Mouse (Mus musculus) gastrocnemius, adult 2 months (tissue): ENCODE data around the gene Ppp1r2. TPM values are rescaled to one million over a fixed set of nuclear protein-coding genes. Genes with fewer than 3 reads are reported as not detected.
A peak's percentile ranks its signal among the peaks of the same experiment; 100 is the strongest.

ENCODE experiments used
- DNase-seq: peaks from one replicate; pipeline ENCODE4 v3.0.0; 2022
- H3K27ac ChIP-seq: fragments of 200-600 bp; 2 replicates; pipeline ENCODE4 v1.8.1; 2022; ENCODE audit warnings: mild to moderate bottlenecking
- H3K4me3 ChIP-seq: fragments of 200-600 bp; 2 replicates; pipeline ENCODE4 v1.8.1; 2022; ENCODE audit warnings: mild to moderate bottlenecking, moderate library complexity
- CTCF ChIP-seq: fragments of 200-600 bp; IDR thresholded peaks from 2 replicates; pipeline ENCODE4 v1.8.1; 2022; ENCODE audit warnings: antibody characterized with exemption, mild to moderate bottlenecking, moderate library complexity
- intact Hi-C: fragments of 180-260 bp; cut with DNase I; formaldehyde crosslinking; loops from one replicate; pipeline ENCODE4 v1.15.1; 2025
- total RNA-seq, 2 experiments: library from RNA; stranded (reverse); gene quantifications; 2 replicates each; pipeline ENCODE4 v1.2.3; 2021

Ppp1r2 gene
- total RNA-seq, 2 experiments from 2014 or later: 78.9 to 89.0 TPM

DNA sequence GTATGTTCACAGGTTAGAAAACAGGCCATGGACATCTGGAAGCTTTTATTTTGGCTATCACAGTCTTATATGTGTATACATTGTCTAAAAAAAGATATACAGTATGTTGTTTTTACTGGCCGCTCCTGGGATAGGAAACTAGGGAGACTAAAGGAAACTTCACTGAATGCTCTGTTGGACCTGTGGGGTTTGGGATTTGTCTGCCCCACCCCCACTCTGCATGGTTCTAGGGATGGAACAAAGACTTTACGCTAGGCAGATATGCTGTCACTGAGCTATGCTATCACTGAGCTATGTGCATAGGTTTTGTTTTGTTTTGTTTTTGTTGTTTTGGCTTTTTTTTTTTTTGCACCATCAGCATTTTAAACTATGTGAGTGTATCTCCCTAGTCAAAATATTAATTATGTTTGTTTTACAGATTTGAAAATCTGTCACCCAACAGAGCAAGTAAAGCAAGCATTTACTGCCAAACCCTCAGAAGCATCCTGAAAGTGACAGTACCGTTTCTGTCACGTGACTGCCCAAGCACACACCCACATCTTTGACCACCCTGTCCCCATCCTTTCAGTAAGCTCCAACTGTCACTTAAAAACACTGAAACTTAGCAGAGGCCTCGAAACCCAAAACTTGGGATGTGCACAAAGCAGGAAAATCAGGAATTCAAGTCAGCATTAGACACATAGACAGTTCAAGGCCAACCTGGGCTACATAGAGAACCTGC, 30.3 kb upstream of the Ppp1r2 start:
- no peak overlapping the region for H3K27ac ChIP-seq
- DNase-seq: no peak
- H3K4me3 ChIP-seq: no peak overlapping the region
- no peak for TF ChIP-seq CTCF
- intact Hi-C loops: no loop called here

DNA sequence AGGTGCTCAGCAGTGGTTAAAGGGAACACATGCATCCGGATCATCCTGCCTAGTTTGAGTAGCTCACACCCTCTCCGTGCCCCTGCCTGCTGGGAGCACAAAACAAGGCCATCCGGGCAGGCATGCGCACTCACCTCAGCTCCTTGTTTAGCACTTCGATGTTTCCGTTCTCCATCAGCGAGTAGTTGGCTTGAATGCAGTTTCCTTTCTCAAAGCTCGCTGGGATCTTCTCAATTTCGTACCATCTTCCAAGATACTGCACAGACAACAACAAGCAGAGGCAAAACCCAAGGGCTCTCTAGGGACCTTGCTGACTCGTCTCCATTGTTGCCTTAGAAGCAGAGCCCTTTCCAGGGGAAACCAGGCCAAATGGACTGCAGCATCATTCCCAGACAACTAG, 28.2 kb upstream of the Ppp1r2 start:
- Histone ChIP-seq H3K27ac (peak overlapping the region; percentile 84), H3K4me3 (peak overlapping the region; percentile 31)
- intact Hi-C loops: no loop called here
- DNase-seq: peak; percentile 78
- TF ChIP-seq CTCF: no peak

DNA sequence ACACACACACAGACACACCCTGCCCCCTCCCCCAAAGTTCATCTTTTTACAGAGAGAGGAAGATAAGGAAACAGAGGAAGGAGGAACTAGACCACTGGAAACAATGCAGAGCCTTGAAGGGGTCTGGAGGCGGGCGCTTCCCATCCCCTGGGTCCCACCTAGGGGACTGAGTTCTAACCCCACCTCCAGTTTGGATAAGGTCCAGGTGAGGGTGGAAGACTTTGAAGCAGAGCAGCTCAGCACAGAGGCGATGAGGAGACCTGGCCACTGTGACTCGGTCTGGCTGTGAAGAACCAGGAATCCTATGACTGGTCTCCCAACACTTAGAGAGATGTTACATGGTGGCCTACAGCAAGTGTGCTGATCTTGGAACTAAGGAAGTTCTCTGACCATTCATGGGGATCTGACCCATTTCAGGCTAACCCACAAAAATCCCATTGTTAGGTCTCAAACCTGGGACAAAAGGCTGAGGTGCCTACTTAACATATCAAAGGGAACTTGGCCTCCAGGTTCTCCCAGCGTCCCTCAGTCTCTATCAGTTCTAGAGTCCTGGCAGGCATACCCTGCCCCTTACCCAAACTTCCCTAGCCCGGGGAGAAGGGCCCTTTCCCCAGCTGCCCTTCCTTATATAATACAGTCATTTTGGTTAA, 25.9 kb upstream of the Ppp1r2 start:
- Histone ChIP-seq H3K4me3 (no peak overlapping the region), H3K27ac (no peak overlapping the region)
- intact Hi-C loops: no loop called here
- no peak for TF ChIP-seq CTCF
- DNase-seq: no peak

DNA sequence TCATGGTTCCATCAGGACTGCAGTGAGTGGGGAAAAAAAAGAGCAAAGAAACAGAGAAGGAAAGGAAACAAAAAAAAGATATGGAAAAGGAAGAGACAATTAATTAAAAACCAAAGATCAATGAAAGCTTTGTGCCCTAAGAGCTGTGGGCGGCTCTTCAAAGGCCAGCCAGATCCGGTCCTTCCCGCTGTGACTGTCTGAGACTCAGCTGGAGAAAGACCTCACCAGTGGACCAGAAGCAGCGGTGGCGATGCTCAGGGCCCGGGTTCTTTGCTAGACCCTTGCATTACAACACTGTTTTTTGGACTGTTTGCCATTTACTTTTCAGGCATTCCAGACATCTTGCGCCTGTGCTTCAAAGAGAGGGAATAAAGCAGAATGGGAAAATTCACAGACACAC, 25.4 kb upstream of the Ppp1r2 start:
- TF ChIP-seq CTCF: no peak
- Histone ChIP-seq H3K27ac (no peak overlapping the region), H3K4me3 (no peak overlapping the region)
- no peak for DNase-seq
- intact Hi-C loops: no loop called here

DNA sequence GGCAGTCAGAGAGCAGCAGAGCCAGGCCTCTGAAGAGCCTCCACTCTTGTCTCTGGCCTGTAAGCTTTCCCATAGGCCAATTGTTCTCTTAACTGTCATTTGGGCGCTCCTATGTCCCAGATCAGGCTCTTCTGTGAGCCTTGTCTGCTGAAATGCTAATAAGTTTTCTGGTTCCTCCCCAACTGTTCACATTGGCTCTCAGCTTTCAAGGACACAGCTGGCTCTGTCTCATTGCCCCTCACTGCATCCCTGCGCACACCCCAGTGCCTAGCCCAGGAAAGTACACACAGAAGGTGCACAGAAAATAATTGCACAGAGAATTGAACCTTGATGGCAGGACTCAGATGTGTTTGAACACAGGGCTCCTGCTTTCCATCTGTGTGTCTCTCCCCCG, 24.9 kb upstream of the Ppp1r2 start:
- Histone ChIP-seq H3K27ac (no peak overlapping the region), H3K4me3 (no peak overlapping the region)
- TF ChIP-seq CTCF: no peak
- no peak for DNase-seq
- intact Hi-C loops: no loop called here

DNA sequence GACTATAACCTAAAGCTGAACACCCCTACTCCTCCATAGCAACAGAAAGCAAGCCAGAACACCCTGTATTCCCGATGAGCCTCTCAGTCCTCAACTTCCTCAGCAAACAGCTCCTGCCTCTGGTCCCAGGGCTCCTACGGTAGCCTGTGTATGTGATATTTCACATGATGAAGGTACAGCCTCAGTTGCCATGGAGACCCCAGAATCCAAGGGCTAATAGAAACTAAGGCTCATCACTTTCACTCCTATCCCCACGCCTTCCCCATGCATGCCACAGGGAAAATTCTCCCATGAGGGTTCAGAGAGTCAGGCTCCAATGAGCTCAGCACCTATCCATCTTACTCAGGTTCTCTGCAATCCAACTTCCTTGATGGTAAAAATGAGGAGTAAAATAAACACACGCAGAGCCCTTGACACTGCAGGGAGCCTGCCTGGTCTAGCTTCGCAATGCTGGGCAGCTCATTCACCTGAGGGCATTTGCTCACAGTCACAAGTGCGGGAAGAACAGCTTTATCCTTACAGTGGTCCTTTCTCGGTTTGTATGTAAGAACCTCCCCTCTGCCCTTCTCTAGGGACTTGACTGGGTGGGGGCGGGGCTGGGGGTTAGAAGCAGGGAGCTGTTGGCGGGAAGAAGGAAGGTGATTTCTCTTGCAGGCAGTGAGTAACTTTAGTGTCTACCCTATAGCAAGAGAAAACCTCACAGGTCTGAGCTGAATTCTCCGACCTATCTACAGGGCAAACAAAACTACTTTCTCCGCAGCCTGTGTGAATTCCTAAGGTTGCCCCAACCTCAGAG, 24.3 kb upstream of the Ppp1r2 start:
- Histone ChIP-seq H3K27ac (no peak overlapping the region), H3K4me3 (no peak overlapping the region)
- DNase-seq: no peak
- intact Hi-C loops: no loop called here
- no peak for TF ChIP-seq CTCF

DNA sequence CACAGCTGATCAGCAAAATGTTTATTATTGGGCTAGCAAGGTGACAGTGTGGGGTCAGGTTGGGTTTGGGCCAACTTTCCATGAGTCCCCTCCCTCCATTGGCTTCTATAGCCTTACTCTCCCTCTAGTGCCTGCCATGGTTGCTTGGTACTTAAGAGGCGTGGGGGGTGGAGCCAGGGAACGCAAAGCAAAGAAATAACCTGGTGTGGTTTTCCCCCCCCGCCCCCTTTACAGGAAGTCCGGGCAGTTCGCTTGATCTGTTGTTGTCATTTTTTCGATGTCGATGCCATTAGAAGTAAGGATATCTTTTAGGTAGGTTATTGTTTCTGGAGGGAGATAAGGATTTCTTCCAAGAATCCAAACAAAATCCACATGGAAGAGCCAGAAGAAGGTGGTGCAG, 22.0 kb upstream of the Ppp1r2 start:
- Histone ChIP-seq H3K27ac (no peak overlapping the region), H3K4me3 (no peak overlapping the region)
- no peak for TF ChIP-seq CTCF
- intact Hi-C loops: no loop called here
- no peak for DNase-seq

DNA sequence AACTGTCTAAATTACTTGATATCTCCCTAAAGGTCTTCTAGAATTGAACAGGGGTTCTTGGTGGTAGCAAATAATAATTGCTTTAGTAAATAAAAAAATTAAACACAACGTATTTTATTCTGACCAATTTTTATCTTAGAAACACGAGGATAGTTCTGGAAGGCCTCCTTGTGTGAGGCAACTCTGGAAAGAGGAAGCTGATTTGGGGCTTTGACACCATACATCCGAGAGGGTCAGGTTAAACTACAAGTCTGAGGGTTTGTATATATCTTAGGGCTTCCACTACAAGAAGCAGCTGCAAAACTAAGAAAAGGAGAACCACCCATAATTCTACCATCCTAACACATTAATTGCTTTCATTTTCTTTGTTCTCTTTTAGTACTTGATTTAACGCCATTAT, 18.7 kb upstream of the Ppp1r2 start:
- Histone ChIP-seq H3K4me3 (no peak overlapping the region), H3K27ac (no peak overlapping the region)
- no peak for TF ChIP-seq CTCF
- intact Hi-C loops: no loop called here
- no peak for DNase-seq

DNA sequence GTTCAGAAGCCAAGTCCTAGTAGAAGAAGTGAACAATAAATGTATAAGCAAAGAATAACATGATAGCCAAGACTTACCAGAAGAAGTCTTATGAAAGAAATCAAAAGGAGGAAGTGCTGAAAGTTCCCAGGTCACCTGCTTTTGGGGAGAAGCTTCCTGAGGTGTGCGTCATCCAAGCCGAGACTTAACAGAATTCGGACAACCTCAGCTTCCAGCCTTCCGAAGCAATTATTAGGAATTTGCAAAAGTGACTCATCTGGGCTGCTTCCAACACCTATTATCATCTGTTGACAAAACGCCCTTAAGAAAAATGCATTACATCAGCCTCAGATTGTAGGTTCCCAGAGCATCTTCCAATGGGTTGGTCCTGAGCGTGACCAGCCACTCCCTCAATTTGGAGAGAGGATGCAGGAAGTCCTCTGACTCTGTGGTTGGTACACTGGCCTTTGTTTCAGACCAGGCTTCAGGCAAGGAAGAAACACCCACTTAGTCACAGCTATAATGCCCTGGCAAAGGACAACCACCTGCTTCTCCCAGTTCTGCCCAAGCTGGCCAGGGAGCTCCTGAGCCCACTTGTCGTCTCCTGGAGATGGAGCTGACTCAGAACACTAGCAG, 15.8 kb upstream of the Ppp1r2 start:
- TF ChIP-seq CTCF: no peak
- DNase-seq: peak; percentile 56
- intact Hi-C loops: loop anchor here (1.0 kb wide), 1 partner anchor 15 kb away; no protein-coding TSS in a partner anchor
- Histone ChIP-seq H3K27ac (peak overlapping the region; percentile 96), H3K4me3 (peak overlapping the region; percentile 62)

DNA sequence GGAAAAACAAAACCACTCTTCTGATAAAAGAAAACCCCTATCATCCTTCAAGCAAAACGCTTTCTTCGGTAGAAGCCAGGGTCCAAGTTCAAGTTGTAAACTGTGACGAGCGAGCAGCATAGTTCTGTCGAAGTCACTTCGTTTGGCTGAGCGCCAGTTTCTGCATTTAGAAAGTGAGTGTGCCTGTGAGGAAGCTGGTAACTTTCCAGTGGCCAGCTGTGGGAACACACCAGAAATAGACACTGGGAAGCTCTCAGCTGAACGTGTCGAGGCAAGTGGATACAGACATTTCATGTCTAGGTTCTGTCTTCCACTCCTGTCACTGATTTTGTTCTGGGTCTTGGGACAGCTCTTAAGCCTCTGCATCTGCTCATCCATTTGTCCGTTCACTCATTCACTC, 15.2 kb upstream of the Ppp1r2 start:
- no peak for TF ChIP-seq CTCF
- DNase-seq: peak; percentile 93
- intact Hi-C loops: loop anchor here (1.0 kb wide), 1 partner anchor 14 kb away; no protein-coding TSS in a partner anchor
- Histone ChIP-seq H3K4me3 (peak overlapping the region; percentile 62), H3K27ac (peak overlapping the region; percentile 96)

DNA sequence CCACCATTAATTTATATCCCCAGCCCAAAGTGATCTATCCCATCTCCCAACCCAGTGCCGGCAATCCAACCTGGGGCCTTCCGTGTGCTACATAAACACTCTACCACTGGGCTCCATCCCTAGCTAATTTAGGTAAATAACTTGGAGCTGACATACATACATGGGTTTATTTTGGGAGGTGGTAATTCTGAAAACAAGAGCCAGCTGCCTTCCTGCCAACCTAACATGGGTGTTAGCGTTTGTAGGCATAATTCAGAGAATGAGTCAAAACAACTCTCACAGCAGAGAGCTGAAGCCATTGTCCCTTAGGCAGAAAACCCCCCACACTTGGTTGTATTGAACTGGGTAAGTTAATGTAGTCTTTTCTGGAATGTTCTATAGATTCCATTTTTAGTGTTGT, 12.6 kb upstream of the Ppp1r2 start:
- no peak for DNase-seq
- Histone ChIP-seq H3K4me3 (no peak overlapping the region), H3K27ac (peak overlapping the region; percentile 57)
- intact Hi-C loops: no loop called here
- TF ChIP-seq CTCF: no peak

DNA sequence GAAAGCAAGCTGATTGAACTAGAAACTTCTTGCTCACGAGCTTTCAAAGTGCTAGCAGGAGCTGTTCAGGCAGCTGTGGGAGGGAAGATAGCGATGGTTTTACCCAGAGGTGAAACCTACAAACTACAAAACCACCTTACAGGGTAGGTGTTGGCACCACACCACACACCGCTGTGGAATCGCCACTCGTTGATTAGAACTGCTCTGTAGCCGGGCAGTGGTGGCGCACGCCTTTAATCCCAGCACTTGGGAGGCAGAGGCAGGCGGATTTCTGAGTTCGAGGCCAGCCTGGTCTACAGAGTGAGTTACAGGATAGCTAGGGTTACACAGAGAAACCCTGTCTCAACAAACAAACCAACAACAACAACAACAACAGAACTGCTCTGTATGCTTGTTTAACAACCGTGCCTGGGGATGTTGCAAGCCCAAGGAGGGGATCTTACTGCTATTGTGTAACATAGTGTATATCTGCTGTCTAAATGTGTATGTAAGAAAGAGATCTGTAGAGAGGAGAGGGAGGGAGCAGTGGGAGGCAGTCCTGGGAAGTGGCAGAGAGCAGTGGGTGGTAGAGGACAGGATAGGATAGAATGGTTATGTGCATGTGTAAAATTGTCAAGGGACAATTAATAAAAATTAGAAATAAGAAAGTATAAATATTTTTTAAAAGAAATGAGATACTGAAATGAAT, 11.9 kb upstream of the Ppp1r2 start:
- intact Hi-C loops: no loop called here
- peak overlapping the region; percentile 21; the same call in 1 of the 2 replicates for H3K27ac ChIP-seq
- TF ChIP-seq CTCF: no peak
- H3K4me3 ChIP-seq: no peak overlapping the region
- DNase-seq: no peak
